Mouse (Mus musculus) limb, embryonic 14.5 days (tissue): ENCODE data around the gene Cpsf2. TPM values are rescaled to one million over a fixed set of nuclear protein-coding genes. Genes with fewer than 3 reads are reported as not detected.
A peak's percentile ranks its signal among the peaks of the same experiment; 100 is the strongest.

Source experiments
- ATAC-seq: fragments of 200-750 bp; cut with Nextera tagmentation; 2 replicates; pipeline ENCODE4 v1.8.0; 2017; ENCODE audit warnings: low read depth, moderate number of reproducible peaks, moderate TSS enrichment; ENCODE audit not compliant: low FRiP score
- DNase-seq: peaks from one replicate; pipeline ENCODE4 v3.0.0-alpha.2; 2015; ENCODE audit warnings: low spot score
- H3K27ac ChIP-seq: fragments of 300-500 bp; sonication (generic); replicated peaks from 2 replicates; pipeline ENCODE4 v1.5.1; 2014; ENCODE audit warnings: low read depth, mild to moderate bottlenecking, low read length, moderate library complexity, mixed read lengths
- H3K27me3 ChIP-seq: fragments of 300-500 bp; sonication (generic); 2 replicates; pipeline ENCODE4 v1.6.1; 2014; ENCODE audit warnings: low read length, mixed read lengths; ENCODE audit not compliant: control insufficient read depth, insufficient read depth
- H3K36me3 ChIP-seq: fragments of 300-500 bp; sonication (generic); 2 replicates; pipeline ENCODE4 v1.6.1; 2014; ENCODE audit warnings: mild to moderate bottlenecking, low read length, moderate library complexity, mixed read lengths; ENCODE audit not compliant: control insufficient read depth, insufficient read depth
- H3K4me1 ChIP-seq: fragments of 300-500 bp; sonication (generic); 2 replicates; pipeline ENCODE4 v1.6.1; 2014; ENCODE audit warnings: antibody characterized with exemption, low read length, mixed read lengths; ENCODE audit not compliant: control insufficient read depth, insufficient read depth
- H3K4me2 ChIP-seq: fragments of 300-500 bp; sonication (generic); replicated peaks from 2 replicates; pipeline ENCODE4 v1.6.1; 2014; ENCODE audit warnings: low read depth, mild to moderate bottlenecking, low read length, moderate library complexity; ENCODE audit not compliant: severe bottlenecking
- H3K4me3 ChIP-seq: fragments of 300-500 bp; sonication (generic); replicated peaks from 2 replicates; pipeline ENCODE4 v1.5.1; 2014; ENCODE audit warnings: low read length
- H3K9ac ChIP-seq: fragments of 300-500 bp; sonication (generic); 2 replicates; pipeline ENCODE4 v1.6.1; 2014; ENCODE audit warnings: mild to moderate bottlenecking, low read depth, low read length, moderate library complexity; ENCODE audit not compliant: severe bottlenecking
- H3K9me3 ChIP-seq: fragments of 300-500 bp; sonication (generic); 2 replicates; pipeline ENCODE4 v1.6.1; 2016; ENCODE audit warnings: low read length; ENCODE audit not compliant: control insufficient read depth
- POLR2A ChIP-seq: fragments of 200-500 bp; IDR thresholded peaks from 2 replicates; pipeline ENCODE4 v1.8.0; 2012; ENCODE audit warnings: inconsistent platforms, mild to moderate bottlenecking, moderate library complexity, borderline replicate concordance; ENCODE audit not compliant: insufficient read depth, insufficient read length; ENCODE audit errors: extremely low read depth
- WGBS: fragments of 180-500 bp; shearing (Covaris S2); extraction: QIAGEN DNeasy Blood & Tissue Kit; methylation state at CpG from one replicate; pipeline ENCODE4 v1.1.7; 2014; 5-methylcytosine and 5-hydroxymethylcytosine counted together
- polyA plus RNA-seq, 2 experiments: library from polyadenylated mRNA; depleted of rRNA in 1 of 2; stranded (reverse) in 1 of 2; unstranded in 1 of 2; fragments of >200 nt; fragmentation: Nextera tagmentation in 1 of 2; extraction: Ambion mirVana in 1 of 2; gene quantifications; 2 replicates each; pipeline versions ENCODE4 v1.2.1 to v1.2.3; 2012 to 2014

Gene Cpsf2
- polyA plus RNA-seq, 2 experiments: 14.3 to 26.7 TPM

DNA sequence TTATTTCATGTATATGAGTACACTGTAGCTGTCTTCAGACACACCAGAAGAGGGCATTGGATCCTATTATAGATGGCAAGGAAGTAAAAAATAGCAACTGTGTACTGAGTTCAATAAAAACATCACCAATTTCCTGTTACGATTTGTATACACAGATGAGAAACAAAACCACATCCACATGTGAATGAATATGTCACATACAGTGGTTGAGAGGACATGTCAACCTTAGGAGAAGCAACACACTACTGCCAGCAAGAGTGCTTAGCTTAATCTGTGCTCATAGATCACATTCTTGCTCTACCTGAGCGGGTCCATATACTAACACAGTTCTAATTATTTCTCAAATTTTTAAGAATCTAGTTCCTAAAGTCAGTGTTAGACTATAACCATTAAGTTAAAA is 4.5 kb upstream of the Cpsf2 start:
- Histone ChIP-seq H3K27ac (no peak overlapping the region), H3K36me3 (peaks cover 33% of the 10 kb centered on the region), H3K9me3 (no peaks in the 10 kb centered on the region), H3K4me1 (0 out of 2 replicates have a peak, but pooled peaks cover 7% of the 10 kb centered on the region), H3K4me2 (no peak overlapping the region), H3K27me3 (no peaks in the 10 kb centered on the region), H3K4me3 (no peak overlapping the region), H3K9ac (no peak overlapping the region)
- ATAC-seq (no peak), DNase-seq (no peak)
- no peak for TF ChIP-seq POLR2A
- WGBS: 92% methylated on average over 2 of the region's 2 CpGs

DNA sequence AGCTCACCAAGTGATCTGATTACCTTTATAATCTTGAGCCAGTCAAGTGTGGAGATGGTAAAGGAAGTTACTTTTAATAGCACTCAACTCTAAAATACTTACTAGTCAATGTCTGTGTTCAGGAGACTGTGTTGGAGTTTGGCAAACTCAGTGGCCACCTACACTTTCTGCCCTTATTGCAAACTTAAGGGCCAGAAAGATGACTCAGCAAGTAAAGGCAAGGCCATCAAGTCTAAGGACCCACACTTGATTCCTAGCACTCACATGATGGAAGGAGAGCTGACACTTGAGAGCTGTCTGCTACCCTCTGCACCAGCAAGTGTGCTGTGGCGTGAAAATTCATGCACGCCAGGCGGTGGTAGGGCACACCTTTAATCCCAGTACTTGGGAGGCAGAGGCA is 3.6 kb upstream of the Cpsf2 start:
- 94% methylated on average over 3 of the region's 3 CpGs for WGBS
- no peak overlapping the region for H3K27ac ChIP-seq
- H3K4me2 ChIP-seq: no peak overlapping the region
- H3K4me3 ChIP-seq: no peak overlapping the region
- ATAC-seq: no peak
- no peak for TF ChIP-seq POLR2A
- DNase-seq: no peak
- no peaks in the 10 kb centered on the region for H3K27me3 ChIP-seq
- H3K4me1 ChIP-seq: peaks cover 14% of the 10 kb centered on the region
- no peaks in the 10 kb centered on the region for H3K9me3 ChIP-seq
- no peak overlapping the region for H3K9ac ChIP-seq
- H3K36me3 ChIP-seq: peaks cover 30% of the 10 kb centered on the region

DNA sequence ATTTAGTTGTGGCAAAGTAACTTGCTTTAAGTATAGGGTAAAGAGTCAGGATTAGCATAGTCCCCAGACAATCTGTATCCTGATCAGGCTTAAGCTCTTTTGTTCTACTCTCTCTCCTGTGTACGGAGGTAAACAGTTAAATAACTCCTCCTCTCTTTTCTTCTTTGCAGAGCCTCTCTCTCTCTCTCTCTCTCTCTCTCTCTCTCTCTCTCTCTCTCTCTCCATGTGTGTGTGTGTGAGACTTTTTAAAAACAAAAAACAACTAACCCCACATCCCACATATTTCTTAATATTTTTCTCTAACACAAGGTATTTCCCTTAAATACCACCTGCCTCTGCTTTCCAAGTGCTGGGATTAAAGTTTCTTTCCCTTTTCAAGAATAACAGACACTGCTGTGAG is 1.2 kb upstream of the Cpsf2 start:
- peaks cover 17% of the 10 kb centered on the region for H3K4me1 ChIP-seq
- peak overlapping the region; percentile 96 for H3K4me3 ChIP-seq
- no peak for ATAC-seq
- H3K9me3 ChIP-seq: no peaks in the 10 kb centered on the region
- H3K27ac ChIP-seq: no peak overlapping the region
- peak overlapping the region; percentile 92 for H3K9ac ChIP-seq
- H3K27me3 ChIP-seq: no peaks in the 10 kb centered on the region
- no peak for TF ChIP-seq POLR2A
- DNase-seq: no peak
- peaks cover 9% of the 10 kb centered on the region for H3K36me3 ChIP-seq
- 13% methylated on average over 1 of the region's 1 CpGs for WGBS
- H3K4me2 ChIP-seq: peak overlapping the region; percentile 64

DNA sequence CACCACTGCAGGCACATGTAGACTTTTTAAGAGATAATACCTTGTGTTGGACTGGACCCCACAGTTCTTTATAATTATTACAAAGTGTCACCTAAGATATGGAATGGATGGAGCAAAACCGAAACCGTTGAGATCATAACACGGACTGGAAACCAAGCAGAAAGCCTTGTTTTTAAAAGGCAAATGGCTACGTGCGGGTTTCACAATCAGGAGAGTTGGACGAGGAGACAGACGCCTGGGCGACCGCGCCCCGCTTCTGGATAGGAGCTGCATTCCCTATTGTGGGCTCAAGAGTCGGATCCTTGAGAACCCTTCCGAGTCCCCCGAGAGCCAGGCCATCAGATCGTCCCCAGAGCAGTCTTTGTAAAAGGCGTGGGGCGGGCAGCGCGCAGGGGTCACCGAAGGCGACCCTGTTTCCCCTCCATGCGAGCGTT is 604 bp upstream of the Cpsf2 start:
- DNase-seq (no peak), ATAC-seq (peak; percentile 17; the same call in 1 of the 2 replicates)
- Histone ChIP-seq H3K9me3 (no peaks in the 10 kb centered on the region), H3K27ac (peak overlapping the region; percentile 91), H3K4me3 (peak overlapping the region; percentile 96), H3K4me2 (peak overlapping the region; percentile 64), H3K27me3 (no peaks in the 10 kb centered on the region), H3K36me3 (peaks cover 5% of the 10 kb centered on the region), H3K4me1 (peaks cover 17% of the 10 kb centered on the region), H3K9ac (peak overlapping the region; percentile 92)
- under 1% methylated on average over 22 of the region's 23 CpGs for WGBS
- no peak for TF ChIP-seq POLR2A

DNA sequence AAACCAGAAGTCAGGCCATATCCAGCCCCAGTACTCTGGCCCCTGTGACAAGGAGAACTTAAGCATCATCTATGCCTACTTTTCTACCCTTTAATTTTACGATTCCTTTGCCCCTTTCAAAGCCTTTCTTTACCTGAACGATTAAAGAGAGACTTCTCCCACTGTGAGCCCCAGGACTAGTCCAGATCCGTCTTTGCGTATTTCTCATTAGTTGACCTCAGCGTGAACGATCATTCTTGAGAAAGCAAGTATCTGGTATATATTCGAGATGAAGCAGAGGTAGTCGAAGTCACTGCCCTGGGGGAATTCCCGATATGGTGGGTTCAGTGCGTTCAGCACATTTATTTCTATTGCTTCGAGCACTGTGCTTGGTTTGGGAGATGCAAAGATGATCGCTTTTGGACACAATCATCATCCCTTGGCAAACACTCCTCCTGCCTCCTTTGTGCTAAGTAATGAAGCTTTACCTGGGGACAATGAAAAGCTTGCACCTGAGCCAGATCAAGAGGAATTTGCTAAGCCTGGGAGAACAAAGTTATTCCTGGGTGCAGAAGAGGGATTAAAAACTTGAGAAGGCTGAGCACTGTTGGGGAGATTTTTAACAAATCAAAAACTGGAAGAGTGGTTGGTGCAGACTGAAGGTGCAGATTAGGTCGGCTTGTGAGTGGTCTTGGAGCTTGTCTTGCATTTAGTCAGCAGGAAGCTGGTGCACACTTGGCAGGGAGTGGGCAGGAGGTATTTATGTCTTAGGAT is 1.0 kb downstream of the Cpsf2 start:
- peak overlapping the region; percentile 64 for H3K4me2 ChIP-seq
- peaks cover 17% of the 10 kb centered on the region for H3K4me1 ChIP-seq
- 21% methylated on average over 13 of the region's 13 CpGs for WGBS
- TF ChIP-seq POLR2A: no peak
- peak overlapping the region; percentile 92 for H3K9ac ChIP-seq
- H3K4me3 ChIP-seq: peak overlapping the region; percentile 96
- no peak for DNase-seq
- peaks cover 11% of the 10 kb centered on the region for H3K36me3 ChIP-seq
- ATAC-seq: no peak
- H3K9me3 ChIP-seq: no peaks in the 10 kb centered on the region
- no peak overlapping the region for H3K27ac ChIP-seq
- H3K27me3 ChIP-seq: no peaks in the 10 kb centered on the region
